Mouse (Mus musculus) CD4-positive helper T cell, adult 2 months (primary cell): Measurements from ENCODE around the gene Gpc5.

Source experiments
- DNase-seq: peaks from one replicate; pipeline ENCODE4 v3.0.0-alpha.2; 2012; ENCODE audit warnings: low read depth, missing footprints, low spot score

Gene Gpc5

GRCm38 (mm10) chr14:115106326-115106725 lies 14.3 kb downstream of the Gpc5 start:
- no peak for DNase-seq

GRCm38 (mm10) chr14:115107467-115107866 lies 15.5 kb downstream of the Gpc5 start:
- no peak for DNase-seq

GRCm38 (mm10) chr14:115118626-115119025 lies 26.6 kb downstream of the Gpc5 start:
- DNase-seq = no peak

DNA sequence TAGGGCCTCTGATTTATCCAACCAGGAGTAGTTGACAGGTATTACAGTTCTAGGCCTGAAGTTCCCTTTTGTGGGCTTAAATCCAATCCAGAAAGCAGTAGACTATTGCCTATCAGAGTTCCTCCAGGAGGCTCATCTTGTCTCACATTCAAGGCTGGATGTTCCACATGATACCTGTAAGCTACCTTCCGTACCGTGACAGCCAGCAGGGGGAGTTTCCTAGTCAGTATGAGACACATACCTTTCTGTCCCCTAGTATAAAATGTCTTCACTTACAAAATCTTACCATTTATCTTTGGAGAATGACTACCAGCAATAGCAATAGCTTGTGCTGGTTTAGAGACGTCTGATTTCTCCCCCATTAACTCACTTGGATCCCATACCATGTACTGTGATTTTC lies 56.8 kb downstream of the Gpc5 start:
- no peak for DNase-seq

- DNase-seq = no peak
These were observed 64.6 kb downstream of the Gpc5 start for GRCm38 (mm10) chr14:115156597-115156996.

DNA sequence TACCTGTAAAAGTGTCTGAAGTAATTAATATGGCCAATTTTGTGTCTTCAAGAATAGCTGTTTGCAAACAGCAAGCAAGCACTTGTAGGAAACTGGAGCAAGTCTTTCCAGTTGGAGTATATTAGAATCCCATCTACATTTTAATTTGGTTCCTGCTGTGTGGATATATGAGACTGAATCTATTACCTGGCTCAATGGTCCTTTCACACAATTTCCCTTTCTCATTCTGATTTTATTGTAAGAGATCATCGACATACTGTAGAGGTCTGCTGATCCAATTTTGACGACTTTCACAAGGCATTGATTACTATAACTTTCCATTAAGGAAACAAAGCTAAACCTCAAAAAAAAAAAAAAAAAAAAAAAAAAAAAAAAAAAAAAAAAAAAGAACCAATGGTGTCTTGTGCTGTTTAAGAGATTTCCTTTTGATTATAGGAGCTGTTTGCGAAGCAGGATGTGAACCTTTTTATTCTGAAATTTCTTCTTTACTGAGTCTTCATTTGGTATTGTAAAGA lies 85.4 kb downstream of the Gpc5 start:
- DNase-seq = no peak

DNA sequence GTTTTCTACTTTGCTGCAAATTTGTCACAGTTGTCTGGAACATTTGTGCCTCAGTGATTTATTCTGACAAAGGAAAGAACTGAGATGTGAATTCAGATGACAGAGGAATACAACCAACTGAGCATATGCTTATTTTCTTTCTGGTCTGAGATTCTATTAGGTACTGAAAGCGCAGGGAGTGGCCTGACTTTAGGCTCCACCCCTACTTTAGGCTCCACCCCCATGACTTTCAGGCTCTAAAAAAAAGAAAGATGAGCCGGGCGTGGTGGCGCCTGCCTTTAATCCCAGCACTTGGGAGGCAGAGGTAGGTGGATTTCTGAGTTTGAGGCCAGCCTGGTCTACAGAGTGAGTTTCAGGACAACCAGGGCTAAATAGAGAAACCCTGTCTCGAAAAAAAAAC lies 87.9 kb downstream of the Gpc5 start:
- DNase-seq = no peak

DNA sequence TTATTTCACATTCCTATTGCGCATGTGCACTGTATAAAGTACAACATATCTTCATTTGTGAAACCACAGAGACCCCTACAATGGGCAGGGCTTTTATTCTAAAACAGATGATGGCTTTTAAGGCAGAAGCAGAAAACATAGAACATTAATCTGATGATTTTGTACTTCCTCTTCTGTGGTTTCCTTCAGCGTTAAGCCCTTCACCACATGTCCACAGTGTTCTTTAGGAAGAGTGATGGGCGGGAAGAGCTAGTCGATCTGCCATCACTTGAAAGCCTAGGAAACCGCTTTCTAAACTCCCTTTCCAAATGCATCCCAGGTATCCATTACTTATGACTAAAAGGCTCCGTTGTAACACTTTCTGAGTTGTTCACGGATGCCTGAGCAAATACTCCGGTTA lies 96.2 kb downstream of the Gpc5 start:
- DNase-seq = no peak

DNA sequence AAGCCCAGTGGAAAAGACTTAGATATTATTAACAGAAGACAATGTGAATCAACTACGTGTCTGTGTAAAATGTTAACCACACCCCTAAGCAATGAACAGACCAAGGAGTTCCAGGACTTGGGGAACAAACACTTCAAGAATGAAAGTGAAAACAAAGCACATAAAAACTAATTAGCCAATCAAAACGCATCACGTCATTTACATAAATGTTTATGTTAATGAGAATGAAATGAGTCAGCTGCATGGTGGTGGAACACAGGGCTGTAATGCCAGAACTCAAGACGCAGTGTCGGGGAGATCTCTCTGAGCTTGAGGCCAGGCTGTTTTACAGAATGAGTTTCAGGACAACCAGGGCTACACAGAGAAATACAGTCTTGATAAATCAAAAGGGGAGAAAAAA lies 136.1 kb downstream of the Gpc5 start:
- DNase-seq = no peak

GRCm38 (mm10) chr14:115236387-115236786 lies 144.4 kb downstream of the Gpc5 start:
- DNase-seq = no peak

DNA sequence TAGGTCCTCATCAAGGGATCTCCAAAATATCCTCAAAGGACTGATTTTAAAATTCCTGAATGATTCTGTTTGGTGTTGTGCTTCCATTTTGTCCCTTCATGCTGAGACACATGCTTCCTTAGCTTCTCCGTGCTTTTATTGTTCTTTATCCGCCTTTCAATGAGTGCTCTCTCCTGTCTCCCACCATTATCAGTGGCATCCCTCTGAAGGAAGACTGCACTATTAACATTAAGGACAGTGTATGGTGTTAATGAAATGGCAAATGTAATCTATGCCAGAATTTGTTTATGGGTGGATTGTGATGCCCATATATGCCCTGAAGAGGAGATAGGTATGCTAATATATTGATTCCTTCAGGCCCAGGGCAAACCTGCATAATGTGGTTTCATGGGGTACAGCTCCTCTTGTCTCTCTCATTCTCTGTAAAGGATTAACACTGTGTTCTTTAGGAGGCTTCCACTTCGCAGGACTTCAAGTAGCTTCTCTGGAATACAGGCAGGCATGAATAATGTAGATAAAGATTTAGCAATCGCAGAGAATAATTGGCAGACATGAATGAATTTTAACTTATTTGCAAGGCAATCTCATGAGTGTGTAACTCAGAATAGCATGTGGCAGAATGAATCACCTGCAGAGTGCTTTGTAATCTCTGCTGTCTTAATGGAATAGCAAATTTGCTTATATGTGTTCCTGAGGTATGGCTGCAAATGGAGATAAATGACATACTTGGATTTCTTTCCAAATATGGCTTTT lies 148.8 kb downstream of the Gpc5 start:
- DNase-seq = no peak

GRCm38 (mm10) chr14:115250537-115250936 lies 158.5 kb downstream of the Gpc5 start:
- DNase-seq = peak; percentile 20

GRCm38 (mm10) chr14:115251791-115252190 lies 159.8 kb downstream of the Gpc5 start:
- DNase-seq = no peak

DNA sequence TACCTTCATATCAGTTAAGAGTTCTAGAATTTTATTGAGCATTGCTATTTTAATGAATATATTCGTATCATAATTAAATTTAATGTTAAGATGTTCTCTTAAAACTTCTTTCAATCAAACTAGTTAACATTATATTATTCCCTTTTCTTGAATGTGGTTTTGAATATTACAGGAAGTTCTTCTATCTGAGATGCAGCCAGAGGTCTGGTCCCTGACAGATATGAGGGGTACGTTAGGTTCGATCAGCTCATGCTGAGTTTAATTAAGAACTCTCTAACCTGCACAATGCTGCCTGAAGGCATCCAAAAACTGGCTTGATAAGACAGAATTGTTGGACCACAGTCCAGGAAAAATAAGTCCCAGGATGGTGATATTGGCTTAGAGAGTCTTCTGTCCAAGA lies 161.1 kb downstream of the Gpc5 start:
- no peak for DNase-seq

DNA sequence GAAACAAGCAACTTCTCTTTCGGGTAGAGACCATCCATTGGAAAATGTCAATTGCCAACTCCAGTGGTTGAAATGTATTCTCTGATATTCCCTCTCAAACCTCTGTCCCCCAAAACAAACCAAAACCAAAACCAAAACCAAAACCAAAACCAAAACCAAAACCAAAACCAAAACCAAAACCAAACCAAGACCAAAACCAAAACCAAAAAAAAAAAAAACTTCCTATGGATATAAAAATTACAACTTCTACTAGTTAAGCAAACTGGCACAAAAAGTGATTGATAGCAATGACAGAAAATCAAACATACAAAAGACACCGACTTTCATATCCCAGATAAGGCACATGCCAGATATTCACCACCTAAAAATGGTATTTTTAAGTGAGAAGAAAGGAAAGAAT lies 161.7 kb downstream of the Gpc5 start:
- no peak for DNase-seq

- no peak for DNase-seq
These were observed 177.8 kb downstream of the Gpc5 start for GRCm38 (mm10) chr14:115269703-115270402.

GRCm38 (mm10) chr14:115270445-115270844 lies 178.4 kb downstream of the Gpc5 start:
- no peak for DNase-seq

DNA sequence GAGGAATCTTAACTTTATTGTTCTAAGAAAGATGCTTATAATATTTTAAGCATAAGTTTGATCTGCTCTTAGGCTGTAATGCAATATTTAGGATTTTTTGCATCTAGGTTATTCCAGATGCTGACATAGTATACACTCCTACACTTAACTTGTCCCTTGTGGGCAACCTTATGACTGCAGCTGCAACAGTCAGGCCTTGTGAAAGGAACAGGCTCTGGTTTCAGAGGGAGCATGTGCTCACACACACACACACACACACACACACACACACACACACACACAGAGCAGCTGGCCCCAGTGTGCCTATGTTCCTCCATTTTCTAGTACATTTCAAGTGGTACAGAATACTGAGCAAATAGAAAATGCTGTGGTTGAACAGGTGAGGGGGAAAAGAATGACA lies 190.8 kb downstream of the Gpc5 start:
- no peak for DNase-seq

- DNase-seq = no peak
These were observed 232.2 kb downstream of the Gpc5 start for GRCm38 (mm10) chr14:115324247-115324646.

- DNase-seq = no peak
These were observed 234.4 kb downstream of the Gpc5 start for GRCm38 (mm10) chr14:115326426-115326825.

DNA sequence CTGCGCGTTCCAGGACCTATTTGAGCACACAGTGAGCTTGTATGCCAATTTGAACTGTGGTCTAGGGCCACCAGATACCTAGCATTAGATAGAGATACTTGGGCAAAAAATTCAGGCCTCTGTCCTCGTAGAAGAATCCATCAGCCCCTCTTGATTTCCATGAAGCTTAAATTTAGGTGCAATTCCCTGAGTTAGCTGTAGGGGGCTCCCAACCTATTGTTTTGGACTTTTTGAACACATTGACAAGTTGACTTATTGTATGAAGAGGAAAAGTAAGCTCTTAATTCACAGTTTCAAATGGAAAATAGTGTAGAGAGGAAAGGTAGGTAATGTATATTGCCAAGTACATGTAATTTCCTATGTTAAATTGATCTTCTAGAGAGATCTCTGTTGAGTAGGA lies 247.1 kb downstream of the Gpc5 start:
- no peak for DNase-seq

- DNase-seq = no peak
These were observed 250.6 kb downstream of the Gpc5 start for GRCm38 (mm10) chr14:115342597-115342996.

DNA sequence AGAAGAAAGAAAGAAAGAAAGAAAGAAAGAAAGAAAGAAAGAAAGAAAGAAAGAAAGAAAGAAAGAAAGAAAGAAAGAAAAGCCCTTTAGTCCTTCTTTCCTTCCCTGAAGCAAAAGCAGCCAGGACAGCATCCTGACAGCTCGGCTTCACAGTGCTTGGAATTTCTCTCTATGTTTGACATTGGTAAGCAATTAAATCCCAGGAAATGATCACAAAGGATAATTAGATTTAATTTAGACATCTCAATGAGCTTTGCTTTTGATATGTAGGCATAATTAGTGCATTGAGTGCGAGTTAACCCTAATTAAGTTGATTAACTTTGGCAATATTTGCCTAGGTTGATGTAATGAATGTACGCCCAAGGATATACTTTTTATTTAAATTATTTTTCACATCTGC lies 257.4 kb downstream of the Gpc5 start:
- no peak for DNase-seq
